Mouse (Mus musculus): ENCODE data around the gene Tmem218.

DNA sequence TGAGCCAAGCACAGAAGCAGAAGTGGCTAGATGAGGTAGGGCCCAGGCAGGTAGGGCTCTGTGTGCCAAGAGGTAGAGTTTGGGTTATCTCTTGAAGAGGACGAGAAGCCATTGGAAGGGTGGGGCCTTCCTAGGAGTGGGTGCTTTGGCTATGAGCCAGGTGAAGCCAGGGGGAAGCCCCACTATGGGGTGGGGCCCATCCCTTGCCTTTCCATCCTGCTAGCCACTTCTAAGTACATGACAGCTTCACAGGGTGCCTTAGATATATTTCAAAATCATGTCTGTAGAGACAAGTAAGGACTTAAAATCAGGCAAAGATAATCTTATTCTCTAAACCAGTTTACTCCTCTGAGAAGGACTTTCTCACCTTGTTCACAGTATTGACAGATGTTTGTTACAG is 36.6 kb downstream of the Tmem218 start:
- TF ChIP-seq POLR2AphosphoS2 (IDR thresholded peaks at IDR 0.05; ENCODE audit: insufficient read length, low read depth) (no peak), MAX (IDR thresholded peaks at IDR 0.05; ENCODE audit: low read depth) (no peak), USF1 (IDR thresholded peaks at IDR 0.05; ENCODE audit: low read depth) (no peak), TCF3 (IDR thresholded peaks at IDR 0.05; ENCODE audit: insufficient read length, low read depth) (no peak)
